Mouse (Mus musculus) embryonic facial prominence, embryonic 12.5 days (tissue): ENCODE results near the gene Stra6. TPM values are rescaled to one million over a fixed set of nuclear protein-coding genes. Genes with fewer than 3 reads are reported as not detected.

ENCODE experiments used
- ATAC-seq: fragments of 200-750 bp; cut with Nextera tagmentation; 2 replicates; pipeline ENCODE4 v1.8.0; 2017; ENCODE audit not compliant: insufficient number of reproducible peaks, insufficient read depth, low FRiP score, low TSS enrichment
- H3K27ac ChIP-seq: fragments of 300-500 bp; sonication (generic); 2 replicates; pipeline ENCODE4 v1.5.1; 2016; ENCODE audit warnings: mild to moderate bottlenecking
- H3K27me3 ChIP-seq: fragments of 300-500 bp; sonication (generic); 2 replicates; pipeline ENCODE4 v1.6.1; 2016; ENCODE audit warnings: mild to moderate bottlenecking, moderate library complexity
- H3K36me3 ChIP-seq: fragments of 300-500 bp; sonication (generic); 2 replicates; pipeline ENCODE4 v1.6.1; 2016; ENCODE audit warnings: mild to moderate bottlenecking
- H3K4me1 ChIP-seq: fragments of 300-500 bp; sonication (generic); 2 replicates; pipeline ENCODE4 v1.6.1; 2016
- H3K4me2 ChIP-seq: fragments of 300-500 bp; sonication (generic); replicated peaks from 2 replicates; pipeline ENCODE4 v1.6.1; 2016; ENCODE audit warnings: mild to moderate bottlenecking, moderate library complexity
- H3K4me3 ChIP-seq: fragments of 300-500 bp; sonication (generic); 2 replicates; pipeline ENCODE4 v1.5.1; 2016; ENCODE audit warnings: mild to moderate bottlenecking
- H3K9ac ChIP-seq: fragments of 300-500 bp; sonication (generic); 2 replicates; pipeline ENCODE4 v1.6.1; 2016; ENCODE audit warnings: mild to moderate bottlenecking, moderate library complexity
- H3K9me3 ChIP-seq: fragments of 300-500 bp; sonication (generic); 2 replicates; pipeline ENCODE4 v1.6.1; 2016; ENCODE audit warnings: mild to moderate bottlenecking, moderate library complexity
- WGBS: fragments of 180-500 bp; shearing (Covaris S2); methylation state at CpG from one replicate; pipeline ENCODE4 v1.1.7; 2016; 5-methylcytosine and 5-hydroxymethylcytosine counted together
- polyA plus RNA-seq: library from polyadenylated mRNA; unstranded; fragments of >200 nt; fragmentation: Nextera tagmentation; extraction: Ambion mirVana; gene quantifications from 2 replicates; pipeline ENCODE4 v1.2.1, GENCODE M21; 2016

Gene Stra6
- polyA plus RNA-seq, 1 experiment from 2014 or later, result 38.1 TPM

- no peak overlapping the region for H3K4me2 ChIP-seq
These were observed 4.0 kb downstream of the Stra6 start for GRCm38 (mm10) chr9:58067546-58067945.

DNA sequence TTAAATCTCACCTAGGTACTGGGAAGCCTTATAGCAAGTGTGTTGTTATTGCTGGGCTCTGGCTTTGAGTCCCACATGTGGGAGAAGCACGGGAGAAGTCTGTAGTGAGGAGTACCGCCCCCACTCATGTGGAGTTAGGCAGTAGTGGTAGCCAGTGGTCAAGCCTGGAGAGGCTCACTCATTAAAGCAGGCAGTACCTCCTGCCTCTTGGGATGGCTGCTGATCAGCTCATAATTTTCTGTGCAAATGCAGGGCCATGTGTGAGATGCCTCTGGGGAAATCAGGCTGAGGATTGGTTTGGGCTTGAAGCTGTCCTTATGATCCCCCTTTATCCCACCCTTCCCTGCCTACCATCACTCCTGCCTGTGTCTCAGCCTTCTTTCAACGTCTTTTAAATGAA, 11.0 kb downstream of the Stra6 start:
- ATAC-seq, result no peak
- Histone ChIP-seq H3K36me3 (no peaks in the 10 kb centered on the region), H3K9ac (no peak overlapping the region), H3K9me3 (no peaks in the 10 kb centered on the region), H3K27me3 (peaks cover 3% of the 10 kb centered on the region; the same call in 1 of the 2 replicates), H3K4me3 (no peak overlapping the region), H3K4me1 (0 out of 2 replicates have a peak, but pooled peaks cover 2% of the 10 kb centered on the region), H3K27ac (no peak overlapping the region), H3K4me2 (no peak overlapping the region)
- WGBS, result 44% methylated on average over 3 of the region's 3 CpGs

More at GRCm38 (mm10) chr9:58067546-58067945, 4.0 kb downstream of the Stra6 start:
- Histone ChIP-seq H3K4me1 (peaks cover 28% of the 10 kb centered on the region), H3K27ac (no peak overlapping the region), H3K27me3 (peaks cover 3% of the 10 kb centered on the region; the same call in 1 of the 2 replicates), H3K4me3 (no peak overlapping the region), H3K9ac (no peak overlapping the region), H3K9me3 (no peaks in the 10 kb centered on the region), H3K36me3 (no peaks in the 10 kb centered on the region)
- ATAC-seq, result no peak
- WGBS, result 84% methylated on average over 3 of the region's 3 CpGs

GRCm38 (mm10) chr9:58084586-58084985, 21.0 kb downstream of the Stra6 start:
- no peaks in the 10 kb centered on the region for H3K36me3 ChIP-seq
- H3K4me3 ChIP-seq, result no peak overlapping the region
- no peak for ATAC-seq
- H3K4me1 ChIP-seq, result peaks cover 40% of the 10 kb centered on the region
- H3K27me3 ChIP-seq, result no peaks in the 10 kb centered on the region
- H3K9ac ChIP-seq, result no peak overlapping the region
- no peak overlapping the region for H3K27ac ChIP-seq
- WGBS, result 24% methylated on average over 8 of the region's 8 CpGs
- H3K4me2 ChIP-seq, result no peak overlapping the region
- H3K9me3 ChIP-seq, result no peaks in the 10 kb centered on the region

- Histone ChIP-seq H3K9ac (no peak overlapping the region), H3K27ac (no peak overlapping the region), H3K4me3 (no peak overlapping the region), H3K27me3 (0 out of 2 replicates have a peak, but pooled peaks cover 2% of the 10 kb centered on the region), H3K4me1 (peaks cover 40% of the 10 kb centered on the region), H3K4me2 (no peak overlapping the region), H3K36me3 (no peaks in the 10 kb centered on the region), H3K9me3 (no peaks in the 10 kb centered on the region)
- WGBS, result 35% methylated on average over 2 of the region's 2 CpGs
- no peak for ATAC-seq
These were observed 21.5 kb downstream of the Stra6 start for GRCm38 (mm10) chr9:58085074-58085473.

DNA sequence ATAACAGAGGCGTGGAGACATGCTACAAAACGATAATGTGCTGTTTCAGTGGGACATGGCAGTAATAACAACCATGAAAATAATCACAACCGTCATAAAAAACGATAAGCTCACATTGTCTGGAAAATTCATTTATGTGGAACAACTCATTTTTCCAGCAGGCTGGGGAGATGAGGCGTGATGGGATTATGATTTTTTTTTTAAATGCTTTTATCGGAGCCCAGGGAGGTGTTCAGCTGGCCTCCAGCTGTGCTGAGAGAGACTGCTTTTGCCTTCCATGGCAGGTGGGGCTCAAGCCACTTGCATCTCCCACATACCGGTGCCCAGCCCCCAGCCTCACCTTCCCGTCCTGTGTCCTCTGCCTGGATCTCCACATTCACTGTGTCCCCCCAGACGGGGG, 22.6 kb downstream of the Stra6 start:
- no peaks in the 10 kb centered on the region for H3K9me3 ChIP-seq
- 29% methylated on average over 9 of the region's 9 CpGs for WGBS
- H3K27me3 ChIP-seq, result 0 out of 2 replicates have a peak, but pooled peaks cover 2% of the 10 kb centered on the region
- peak overlapping the region; percentile 7; the same call in 1 of the 2 replicates for H3K27ac ChIP-seq
- H3K4me3 ChIP-seq, result no peak overlapping the region
- no peak overlapping the region for H3K4me2 ChIP-seq
- no peaks in the 10 kb centered on the region for H3K36me3 ChIP-seq
- peaks cover 45% of the 10 kb centered on the region for H3K4me1 ChIP-seq
- no peak for ATAC-seq
- no peak overlapping the region for H3K9ac ChIP-seq

GRCm38 (mm10) chr9:58086861-58087260, 23.3 kb downstream of the Stra6 start:
- H3K4me3 ChIP-seq, result no peak overlapping the region
- peaks cover 51% of the 10 kb centered on the region for H3K4me1 ChIP-seq
- no peaks in the 10 kb centered on the region for H3K9me3 ChIP-seq
- 56% methylated on average over 7 of the region's 7 CpGs for WGBS
- no peak overlapping the region for H3K9ac ChIP-seq
- 0 out of 2 replicates have a peak, but pooled peaks cover 2% of the 10 kb centered on the region for H3K27me3 ChIP-seq
- no peak overlapping the region for H3K4me2 ChIP-seq
- ATAC-seq, result no peak
- H3K27ac ChIP-seq, result no peak overlapping the region
- H3K36me3 ChIP-seq, result no peaks in the 10 kb centered on the region

GRCm38 (mm10) chr9:58087277-58087998, 23.9 kb downstream of the Stra6 start:
- Histone ChIP-seq H3K9ac (no peak overlapping the region), H3K36me3 (no peaks in the 10 kb centered on the region), H3K4me3 (no peak overlapping the region), H3K4me2 (no peak overlapping the region), H3K9me3 (no peaks in the 10 kb centered on the region), H3K4me1 (peaks cover 57% of the 10 kb centered on the region), H3K27me3 (0 out of 2 replicates have a peak, but pooled peaks cover 2% of the 10 kb centered on the region), H3K27ac (no peak overlapping the region)
- no peak for ATAC-seq
- WGBS, result 60% methylated on average over 7 of the region's 7 CpGs

DNA sequence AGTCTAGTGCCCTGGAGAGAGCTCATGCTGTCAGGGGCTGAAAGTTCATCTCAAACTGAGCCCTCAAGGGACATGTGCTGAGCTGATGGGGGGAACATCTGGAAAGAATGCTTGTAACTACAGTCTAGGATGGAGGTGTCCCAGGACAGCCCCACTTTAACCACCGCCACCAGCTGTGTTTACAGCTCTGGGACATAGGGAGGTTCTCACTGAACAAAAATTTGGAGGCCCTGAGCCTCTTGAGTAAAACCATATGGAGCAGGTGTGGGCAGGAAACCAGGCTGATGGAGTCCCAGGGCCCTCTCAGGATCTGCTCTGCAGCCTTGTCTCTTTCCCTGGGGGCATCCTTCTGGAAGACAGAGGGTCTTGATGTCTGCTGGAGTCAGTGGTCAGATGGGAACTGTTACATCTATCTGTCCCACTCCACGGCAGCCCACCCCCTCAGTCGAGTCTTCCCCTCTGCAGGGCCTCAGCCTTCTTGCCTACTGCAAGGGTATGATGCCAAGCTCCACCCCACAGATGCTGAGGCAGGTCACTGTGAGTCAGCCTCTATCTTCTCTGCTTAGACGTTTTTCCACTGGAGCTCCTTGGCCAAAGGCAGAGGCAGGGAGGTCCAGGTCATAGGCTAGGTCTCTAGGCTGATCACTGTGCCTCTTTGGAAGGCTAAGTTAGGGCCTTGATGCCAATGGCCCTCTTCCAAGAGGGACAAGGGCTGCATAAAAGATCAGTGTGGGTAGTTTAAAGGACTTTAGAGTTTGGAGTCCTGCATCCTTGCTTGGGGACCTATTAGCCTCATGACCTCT, 28.2 kb downstream of the Stra6 start:
- Histone ChIP-seq H3K9ac (no peak overlapping the region), H3K9me3 (no peaks in the 10 kb centered on the region), H3K36me3 (no peaks in the 10 kb centered on the region), H3K27me3 (0 out of 2 replicates have a peak, but pooled peaks cover 2% of the 10 kb centered on the region), H3K4me2 (no peak overlapping the region), H3K4me1 (peaks cover 38% of the 10 kb centered on the region), H3K27ac (peak overlapping the region; percentile 42), H3K4me3 (no peak overlapping the region)
- ATAC-seq, result 0 out of 2 replicates have a peak, but pooled peaks have one; percentile 68
- 21% methylated on average over 4 of the region's 4 CpGs for WGBS

- no peak overlapping the region for H3K9ac ChIP-seq
- no peak for ATAC-seq
- peaks cover 34% of the 10 kb centered on the region for H3K4me1 ChIP-seq
- no peak overlapping the region for H3K27ac ChIP-seq
- WGBS, result 71% methylated on average over 7 of the region's 7 CpGs
- no peaks in the 10 kb centered on the region for H3K36me3 ChIP-seq
- H3K9me3 ChIP-seq, result no peaks in the 10 kb centered on the region
- no peak overlapping the region for H3K4me2 ChIP-seq
- H3K4me3 ChIP-seq, result no peak overlapping the region
- 0 out of 2 replicates have a peak, but pooled peaks cover 2% of the 10 kb centered on the region for H3K27me3 ChIP-seq
These were observed 29.1 kb downstream of the Stra6 start for GRCm38 (mm10) chr9:58092581-58093269.

DNA sequence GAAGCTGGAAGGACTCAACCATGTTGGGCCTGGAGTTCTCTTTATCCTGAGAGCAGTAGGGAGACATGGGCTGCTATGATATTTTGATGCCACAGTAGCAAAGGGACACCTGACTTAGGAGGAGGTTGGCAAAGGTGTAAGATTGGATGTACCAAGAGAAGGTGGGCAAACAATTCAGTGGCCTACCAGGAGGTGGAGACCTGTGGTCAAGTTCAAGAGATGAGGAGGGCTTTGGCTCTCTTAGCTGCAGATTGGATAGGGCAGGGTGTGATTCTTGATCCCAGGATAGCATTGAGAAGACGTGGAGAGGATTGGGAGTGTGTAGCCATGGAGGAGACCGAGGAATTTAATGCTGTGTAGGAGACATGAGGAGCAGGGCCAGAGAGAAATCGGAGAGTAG, 30.2 kb downstream of the Stra6 start:
- Histone ChIP-seq H3K9me3 (no peaks in the 10 kb centered on the region), H3K36me3 (no peaks in the 10 kb centered on the region), H3K4me2 (no peak overlapping the region), H3K27me3 (0 out of 2 replicates have a peak, but pooled peaks cover 2% of the 10 kb centered on the region), H3K4me3 (no peak overlapping the region), H3K27ac (no peak overlapping the region), H3K9ac (no peak overlapping the region), H3K4me1 (peaks cover 25% of the 10 kb centered on the region)
- 73% methylated on average over 3 of the region's 3 CpGs for WGBS
- no peak for ATAC-seq

GRCm38 (mm10) chr9:58095977-58096376, 32.4 kb downstream of the Stra6 start:
- Histone ChIP-seq H3K4me3 (no peak overlapping the region), H3K9ac (no peak overlapping the region), H3K4me2 (no peak overlapping the region), H3K27me3 (0 out of 2 replicates have a peak, but pooled peaks cover 4% of the 10 kb centered on the region), H3K27ac (no peak overlapping the region), H3K9me3 (no peaks in the 10 kb centered on the region), H3K4me1 (peaks cover 23% of the 10 kb centered on the region), H3K36me3 (no peaks in the 10 kb centered on the region)
- WGBS, result 75% methylated on average over 6 of the region's 6 CpGs
- no peak for ATAC-seq
